27 mouse cellular contexts compared by ENCODE assay signal in the genomic region with DNA sequence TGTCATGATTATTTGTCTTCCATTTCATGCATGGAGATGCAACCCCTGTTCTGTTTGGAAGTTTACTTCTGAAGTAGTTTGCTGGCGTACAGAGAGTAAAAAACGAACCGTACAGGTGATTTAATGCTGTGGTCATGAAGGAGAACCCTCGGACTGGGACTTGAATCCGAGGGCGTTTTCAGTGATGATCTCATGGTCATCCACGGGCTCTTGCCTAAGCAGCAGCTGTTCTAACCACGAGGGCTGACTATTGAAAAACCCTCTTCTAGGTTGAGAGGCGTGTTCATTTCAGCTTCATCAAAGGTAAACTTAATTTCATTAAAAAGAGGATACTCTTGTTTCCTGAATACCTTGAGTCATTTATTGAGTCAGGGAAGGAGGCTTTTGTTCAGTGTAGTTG.
"Had no signal": no experiment of that assay in that cellular context is flagged by ENCODE, and none has a peak within 500 bp of the region (broad histone marks: within the 10 kb centered on the region; RNA-seq: fewer than 3 reads in every experiment).

No protein-coding gene starts in this region.

- H3K4me3 ChIP-seq: embryonic facial prominence, embryonic 10.5 days; embryonic facial prominence, embryonic 12.5 days; embryonic facial prominence, embryonic 13.5 days; embryonic facial prominence, embryonic 15.5 days; erythroblast, embryonic 14.5 days; forebrain, embryonic 10.5 days; forebrain, embryonic 12.5 days; forebrain, embryonic 13.5 days; forebrain, embryonic 15.5 days; gastrocnemius, adult 2 months; heart, adult 2 months had no signal

- ATAC-seq: forebrain, embryonic 13.5 days; forebrain, embryonic 14.5 days; forebrain, embryonic 15.5 days; forebrain, embryonic 16.5 days; forebrain, postnatal 0 days had no signal

- H3K4me2 ChIP-seq: embryonic facial prominence, embryonic 12.5 days; embryonic facial prominence, embryonic 13.5 days; embryonic facial prominence, embryonic 15.5 days; forebrain, embryonic 12.5 days; forebrain, embryonic 13.5 days; forebrain, embryonic 15.5 days had no signal

- H3K9ac ChIP-seq: embryonic facial prominence, embryonic 12.5 days; embryonic facial prominence, embryonic 13.5 days; embryonic facial prominence, embryonic 15.5 days; forebrain, embryonic 12.5 days; forebrain, embryonic 13.5 days; forebrain, embryonic 15.5 days; forebrain, postnatal 0 days had no signal

- DNase-seq: cerebellum, adult 9-10 months; cerebellum, adult 9-11 months; cerebellum, postnatal 10 days; cerebellum, postnatal 14 days; cerebellum, postnatal 25 days; cerebellum, postnatal 36 days; embryo, embryonic 11 days; forebrain, postnatal 0 days; gastrocnemius, adult 2 months; gastrocnemius, postnatal 10 days; gastrocnemius, postnatal 14 days; gastrocnemius, postnatal 25 days; gastrocnemius, postnatal 36 days; heart, adult 11 months; heart, adult 18-20 months; heart, adult 2 months had no signal

- H3K27me3 ChIP-seq: embryonic facial prominence, embryonic 12.5 days; embryonic facial prominence, embryonic 13.5 days; embryonic facial prominence, embryonic 15.5 days; forebrain, embryonic 12.5 days; forebrain, embryonic 13.5 days; forebrain, embryonic 15.5 days had no signal

- H3K27ac ChIP-seq: embryonic facial prominence, embryonic 10.5 days; embryonic facial prominence, embryonic 12.5 days; embryonic facial prominence, embryonic 13.5 days; embryonic facial prominence, embryonic 15.5 days; forebrain, embryonic 10.5 days; forebrain, embryonic 12.5 days; forebrain, embryonic 13.5 days; forebrain, embryonic 15.5 days; gastrocnemius, adult 2 months; heart, adult 2 months had no signal

- H3K9me3 ChIP-seq: embryonic facial prominence, embryonic 12.5 days; embryonic facial prominence, embryonic 15.5 days; forebrain, embryonic 13.5 days; forebrain, embryonic 15.5 days had no signal

- H3K36me3 ChIP-seq: embryonic facial prominence, embryonic 15.5 days; forebrain, embryonic 12.5 days had no signal

- H3K4me1 ChIP-seq: embryonic facial prominence, embryonic 10.5 days; embryonic facial prominence, embryonic 12.5 days; embryonic facial prominence, embryonic 13.5 days; embryonic facial prominence, embryonic 15.5 days; forebrain, embryonic 10.5 days; forebrain, embryonic 12.5 days; forebrain, embryonic 13.5 days; forebrain, embryonic 15.5 days had no signal
